In the genomic region with DNA sequence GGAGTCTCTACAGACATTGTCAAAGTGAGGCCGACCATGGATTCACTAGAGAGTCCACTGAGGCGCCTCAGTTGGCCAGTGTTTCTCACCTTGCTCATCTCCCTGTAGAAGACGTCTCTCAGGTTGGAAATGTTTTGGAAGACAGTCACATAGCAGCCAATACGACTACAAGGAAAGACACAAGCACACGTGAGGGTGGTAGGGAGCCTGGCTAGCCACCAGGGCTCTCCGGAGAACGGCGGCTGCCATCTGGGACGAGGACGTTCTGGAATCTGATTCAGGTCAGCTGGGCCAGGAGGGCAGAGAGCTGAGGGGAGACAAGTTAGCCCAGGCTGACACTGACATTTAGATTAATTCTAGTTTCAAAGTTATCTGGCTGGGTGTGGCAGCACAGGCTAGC, we compare ENCODE assay signal across 16 mouse cellular contexts. TPM values are rescaled to one million over a fixed set of nuclear protein-coding genes. Genes with fewer than 3 reads are reported as not detected.
DNase-seq lines count a peak whose midpoint lies in the region.
"Had no signal": no experiment of that assay in that cellular context is flagged by ENCODE, and none has a peak within 500 bp of the region (broad histone marks: within the 10 kb centered on the region; RNA-seq: fewer than 3 reads in every experiment).

No protein-coding gene starts in this region.

- peak; percentile 54 for DNase-seq in brain, adult 2 months (ENCODE audit: low read depth, low spot score)
- peak; percentile 46 to 48 for DNase-seq in cerebellum, adult 18-20 months
- peak; percentile 56 for DNase-seq in cerebellum, adult 9-10 months
- peak; percentile 53 to 58 for DNase-seq in cerebellum, postnatal 14 days
- DNase-seq in left cerebral cortex, adult 9 months (ENCODE audit: low spot score in 2 of 2) = no peak
- DNase-seq in thymus, postnatal 36 days = no peak
- no peak for DNase-seq in yolk sac, embryonic 10.5 days (ENCODE audit: low spot score)
- DNase-seq in heart, adult 18-20 months = no peak
- DNase-seq: adrenal gland, adult 2 months; adrenal gland, postnatal 25 days; forebrain, postnatal 0 days; gastrocnemius, adult 2 months; gastrocnemius, postnatal 14 days; heart, adult 2 months; heart, postnatal 14 days; kidney, adult 2 months had no signal

RNA-seq across cellular contexts. Expression of gene Smagp, which starts 13.4 kb away (rescaled TPM):
- 10 to 100 TPM; 11.3 to 18.5 TPM for total RNA-seq in heart, adult 18-20 months (2021)

RNA-seq across cellular contexts. Expression of gene Bin2, which starts 19.2 kb away (rescaled TPM):
- 1 to 10 TPM; 1.6 to 5.1 TPM for total RNA-seq in heart, adult 18-20 months (2021)

RNA-seq across cellular contexts. Expression of gene Dazap2, which starts 35.0 kb away (rescaled TPM):
- total RNA-seq in heart, adult 18-20 months (2021) = 100 to 1,000 TPM; 152 to 194 TPM

RNA-seq across cellular contexts. Expression of gene Cela1, which starts 37.6 kb away (rescaled TPM):
- total RNA-seq in heart, adult 18-20 months (2021) = 1 to 10 TPM; 1.3 TPM
- total RNA-seq: gastrocnemius, adult 2 months; gastrocnemius, postnatal 14 days had no signal

RNA-seq across cellular contexts. Expression of gene Pou6f1, which starts 50.3 kb away (rescaled TPM):
- 10 to 100 TPM; 11.1 to 14.2 TPM for total RNA-seq in heart, adult 18-20 months (2021)

Comparison
In these comparisons a context has a peak if more than half of its experiments do, and no peak if none do; other contexts are left out.
1. DNase-seq: peak in brain, adult 2 months (single experiment), cerebellum, adult 18-20 months (2 of 2), cerebellum, adult 9-10 months (single experiment) and cerebellum, postnatal 14 days (2 of 2); none in left cerebral cortex, adult 9 months (0 of 2), thymus, postnatal 36 days (0 of 2), yolk sac, embryonic 10.5 days (single experiment) and heart, adult 18-20 months (0 of 2).